Mouse (Mus musculus) layer of hippocampus, adult 2 months (tissue): ENCODE data around the gene Camta1. TPM values are rescaled to one million over a fixed set of nuclear protein-coding genes. Genes with fewer than 3 reads are reported as not detected.

ENCODE experiments used
- DNase-seq, 2 experiments: peaks; one replicate each; pipeline ENCODE4 v3.0.0; 2022; ENCODE audit warnings: low spot score in 2 of 2
- H3K27ac ChIP-seq: fragments of 200-600 bp; 2 replicates; pipeline ENCODE4 v1.8.1; 2022
- H3K4me3 ChIP-seq: fragments of 200-600 bp; 2 replicates; pipeline ENCODE4 v1.8.1; 2022; ENCODE audit warnings: mild to moderate bottlenecking
- CTCF ChIP-seq: fragments of 200-600 bp; conservative IDR thresholded peaks from 2 replicates; pipeline ENCODE4 v1.8.1; 2022; ENCODE audit warnings: antibody characterized with exemption, mild to moderate bottlenecking, moderate library complexity
- total RNA-seq, 2 experiments: library from RNA; stranded (reverse); gene quantifications; 2 replicates each; pipeline ENCODE4 v1.2.3; 2021

Gene Camta1
- total RNA-seq, 2 experiments from 2014 or later, result 275 to 294 TPM

DNA sequence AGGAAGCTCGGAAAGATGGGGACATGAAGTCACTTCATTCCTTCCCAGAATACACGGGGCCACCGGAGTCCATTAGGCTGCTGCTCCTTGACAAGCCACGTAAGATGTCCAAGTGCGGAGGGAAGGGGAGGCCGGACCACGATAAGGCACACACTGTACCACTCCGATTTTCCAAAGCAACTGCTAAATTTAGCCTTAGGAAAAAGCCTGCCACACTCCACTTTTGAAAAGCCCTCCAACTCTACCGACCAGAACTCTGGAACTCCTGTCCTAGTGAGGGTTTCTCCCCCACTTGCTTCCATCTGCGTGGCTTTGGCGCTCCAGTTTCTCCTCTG, 764.6 kb downstream of the Camta1 start:
- TF ChIP-seq CTCF, result no peak
- no peak for DNase-seq
- Histone ChIP-seq H3K4me3 (no peak overlapping the region; the same call in 1 of the 2 replicates), H3K27ac (peak overlapping the region; percentile 86; the same call in 1 of the 2 replicates)

- H3K27ac ChIP-seq, result peak overlapping the region; percentile 86; the same call in 1 of the 2 replicates
- TF ChIP-seq CTCF, result no peak
- no peak overlapping the region; the same call in 1 of the 2 replicates for H3K4me3 ChIP-seq
- no peak for DNase-seq
Measured at GRCm38 (mm10) chr4:151096334-151097103, 765.2 kb downstream of the Camta1 start.

DNA sequence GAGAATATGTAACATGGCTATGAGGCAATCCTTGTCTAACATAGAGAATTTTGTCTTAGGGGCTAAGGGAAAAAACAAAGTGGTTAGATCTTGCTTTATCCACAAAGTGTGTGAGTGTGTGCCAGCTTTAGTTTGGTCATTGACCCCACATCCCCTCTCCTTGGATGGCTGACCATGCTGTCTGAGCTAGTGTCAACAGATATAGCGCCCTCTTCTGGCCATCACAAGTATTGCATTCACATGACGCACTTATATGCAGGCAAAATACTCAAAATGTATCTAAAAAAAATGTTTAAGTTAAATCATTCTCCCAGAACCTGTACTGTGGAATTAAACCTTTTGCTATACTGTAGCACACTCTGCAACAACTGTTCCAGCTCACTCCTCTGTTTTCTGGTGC, 766.5 kb downstream of the Camta1 start:
- H3K4me3 ChIP-seq, result no peak overlapping the region
- TF ChIP-seq CTCF, result peak; percentile 91
- no peak for DNase-seq
- peak overlapping the region; percentile 32; the same call in 1 of the 2 replicates for H3K27ac ChIP-seq

DNA sequence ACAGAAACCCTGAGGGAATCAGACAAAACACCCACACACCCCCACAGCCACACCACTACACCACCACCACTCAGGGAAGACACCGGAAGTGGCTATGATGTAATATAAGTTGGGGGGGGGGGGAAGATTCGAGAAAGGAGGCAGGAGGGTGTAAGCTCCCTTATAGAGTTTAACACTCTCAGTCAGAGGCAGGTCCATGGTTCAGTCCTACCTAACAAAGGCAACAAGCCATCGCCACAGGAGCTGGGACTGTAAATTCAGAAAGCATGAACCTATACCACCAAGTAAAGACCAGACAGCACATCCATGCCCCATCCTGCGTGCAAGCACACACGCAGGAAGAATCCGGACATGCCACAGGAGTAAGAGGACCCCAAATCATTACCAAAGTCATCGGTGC, 772.4 kb downstream of the Camta1 start, which contains the start of gene Gm13090:
TSS of gene Gm13090 (plus strand) at position 301 of the 400 bp plus-strand sequence.
- no peak for TF ChIP-seq CTCF
- H3K27ac ChIP-seq, result peak within 1 kb of the TSS; percentile 83
- H3K4me3 ChIP-seq, result peak within 1 kb of the TSS; percentile 31; the same call in 1 of the 2 replicates
- no peak for DNase-seq

GRCm38 (mm10) chr4:151088819-151089218, 772.9 kb downstream of the Camta1 start:
- DNase-seq, result no peak
- no peak for TF ChIP-seq CTCF
- Histone ChIP-seq H3K4me3 (peak overlapping the region; percentile 31; the same call in 1 of the 2 replicates), H3K27ac (peak overlapping the region; percentile 83)

GRCm38 (mm10) chr4:151087358-151087757, 774.3 kb downstream of the Camta1 start:
- no peak for DNase-seq
- no peak overlapping the region for H3K4me3 ChIP-seq
- peak; percentile 58 for TF ChIP-seq CTCF
- H3K27ac ChIP-seq, result no peak overlapping the region

DNA sequence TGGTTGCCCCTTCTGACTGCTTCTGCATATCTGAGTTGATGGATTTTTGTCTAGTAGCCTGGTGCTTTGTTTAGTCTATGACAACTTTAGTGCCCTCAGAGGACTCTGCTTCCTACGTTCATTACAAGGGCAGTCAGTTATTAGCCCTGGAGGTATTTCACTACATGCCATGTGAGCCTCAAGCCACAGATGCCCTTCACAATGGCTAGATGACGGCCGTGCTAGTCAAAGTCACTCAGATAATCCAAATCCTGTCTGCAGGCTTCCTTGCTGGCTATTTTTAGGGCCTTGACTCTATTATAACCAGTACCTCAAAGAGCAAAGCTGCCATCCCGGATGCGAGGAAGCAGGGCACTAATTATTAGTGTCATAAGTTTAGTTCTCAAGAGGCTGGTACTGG, 778.6 kb downstream of the Camta1 start:
- Histone ChIP-seq H3K4me3 (no peak overlapping the region), H3K27ac (0 out of 2 replicates have a peak overlapping the region, but pooled peaks have one; percentile 28)
- no peak for TF ChIP-seq CTCF
- DNase-seq, result no peak

GRCm38 (mm10) chr4:151081977-151082376, 779.7 kb downstream of the Camta1 start:
- Histone ChIP-seq H3K27ac (peak overlapping the region; percentile 55; the same call in 1 of the 2 replicates), H3K4me3 (no peak overlapping the region)
- TF ChIP-seq CTCF, result no peak
- DNase-seq, result no peak

GRCm38 (mm10) chr4:151081355-151081754, 780.3 kb downstream of the Camta1 start:
- H3K4me3 ChIP-seq, result no peak overlapping the region
- peak overlapping the region; percentile 55; the same call in 1 of the 2 replicates for H3K27ac ChIP-seq
- no peak for TF ChIP-seq CTCF
- no peak for DNase-seq

- no peak for TF ChIP-seq CTCF
- DNase-seq, result no peak
- Histone ChIP-seq H3K27ac (no peak overlapping the region), H3K4me3 (no peak overlapping the region)
Measured at GRCm38 (mm10) chr4:151074817-151075216, 786.9 kb downstream of the Camta1 start.

DNA sequence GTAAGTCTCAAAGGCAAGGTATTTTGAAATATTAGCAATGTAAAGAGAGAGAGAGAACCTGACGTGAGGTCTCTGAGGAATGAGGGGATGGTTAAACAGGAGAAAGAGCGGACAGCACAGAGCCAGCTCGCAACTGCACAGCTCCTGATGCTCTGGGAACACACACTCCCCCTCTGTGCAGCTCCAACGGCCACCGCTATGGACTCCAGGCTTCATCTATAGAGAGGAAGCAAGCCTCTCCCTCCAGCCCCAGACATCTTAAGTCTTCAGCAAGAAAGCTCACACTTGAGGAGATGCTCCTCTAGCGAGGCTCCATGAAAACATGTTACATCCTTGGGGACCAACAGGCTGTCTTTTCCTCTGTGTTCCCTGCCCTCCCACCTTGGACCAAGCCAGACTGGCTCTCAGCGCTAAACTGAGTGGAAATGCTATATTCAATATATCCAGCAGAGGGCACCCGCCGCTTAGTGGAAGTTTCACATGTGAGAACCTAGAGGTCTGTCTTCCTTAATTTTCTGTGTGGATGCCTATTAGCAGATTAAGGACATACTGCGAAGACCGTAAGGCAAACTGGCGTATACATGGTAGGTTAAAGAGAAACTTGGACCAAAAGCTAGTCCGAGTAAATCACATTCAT, 788.5 kb downstream of the Camta1 start:
- H3K4me3 ChIP-seq, result no peak overlapping the region
- peak overlapping the region; percentile 32; the same call in 1 of the 2 replicates for H3K27ac ChIP-seq
- peak; percentile 92 for TF ChIP-seq CTCF
- DNase-seq, result peak; percentile 68 to 87

DNA sequence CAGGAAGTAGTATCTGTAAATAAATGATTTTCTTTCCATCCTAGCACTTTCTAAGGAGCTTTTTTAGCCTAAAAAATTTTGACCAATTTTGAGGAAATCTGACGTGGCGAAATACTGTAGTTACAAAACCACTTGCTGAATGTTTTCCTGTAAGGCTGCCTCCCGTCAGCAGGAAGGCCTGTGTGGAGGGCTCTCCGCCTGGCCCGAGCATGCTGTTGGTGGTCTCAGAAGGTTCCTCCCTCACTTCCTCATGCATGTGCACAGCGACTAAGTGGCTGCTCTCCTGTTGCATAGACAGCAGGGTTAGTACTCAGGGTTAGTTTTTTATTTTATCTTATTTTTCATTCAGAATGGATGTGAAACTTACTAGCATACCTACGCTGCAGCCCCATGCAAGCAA, 790.7 kb downstream of the Camta1 start:
- Histone ChIP-seq H3K4me3 (no peak overlapping the region), H3K27ac (peak overlapping the region; percentile 59)
- no peak for TF ChIP-seq CTCF
- no peak for DNase-seq

- no peak overlapping the region for H3K4me3 ChIP-seq
- peak overlapping the region; percentile 43; the same call in 1 of the 2 replicates for H3K27ac ChIP-seq
- peak; percentile 66 for TF ChIP-seq CTCF
- DNase-seq, result no peak
Measured at GRCm38 (mm10) chr4:151068751-151069150, 792.9 kb downstream of the Camta1 start.
